Mouse (Mus musculus): ENCODE results near the gene Dhx8.

- TF ChIP-seq CTCF (IDR thresholded peaks at IDR 0.05; ENCODE audit: extremely low read depth, insufficient read depth, insufficient read length, insufficient replicate concordance) (no peak), POLR2A (IDR thresholded peaks at IDR 0.05; ENCODE audit: low read depth, low read length) (no peak)
Measured at GRCm38 (mm10) chr11:101759530-101759929, 26.8 kb downstream of the Dhx8 start.
